In genomic region chr12:32632935-32633334, GRCm38 (mm10) we compare ENCODE assay signal across 12 mouse cellular contexts.
DNase-seq lines count a peak whose midpoint lies in the region; ATAC-seq and TF ChIP-seq lines count a peak whose summit lies in the region.
"Had no signal": no experiment of that assay in that cellular context is flagged by ENCODE, and none has a peak within 500 bp of the region (broad histone marks: within the 10 kb centered on the region; RNA-seq: fewer than 3 reads in every experiment).

No protein-coding gene starts in this region.

- H3K9ac ChIP-seq in stomach, postnatal 0 days (ENCODE audit: low read length): no peak overlapping the region
- no peak overlapping the region for H3K9ac ChIP-seq in heart, embryonic 11.5 days (ENCODE audit: low read depth, low read length)
- H3K9ac ChIP-seq: embryonic facial prominence, embryonic 13.5 days had no signal

- H3K27ac ChIP-seq in stomach, postnatal 0 days (replicated peaks): 0 out of 2 replicates have a peak overlapping the region, but pooled peaks have one; percentile 8
- H3K27ac ChIP-seq in heart, embryonic 11.5 days (ENCODE audit: low read depth, low read length): no peak overlapping the region
- H3K27ac ChIP-seq: embryonic facial prominence, embryonic 13.5 days; macrophage had no signal

- ATAC-seq in stomach, postnatal 0 days (ENCODE audit: low FRiP score, low TSS enrichment): no peak
- no peak for ATAC-seq in heart, embryonic 11.5 days (replicated peaks; ENCODE audit: insufficient number of reproducible peaks, low FRiP score, low TSS enrichment)
- ATAC-seq: forebrain, embryonic 16.5 days had no signal

- no peak for TF ChIP-seq EP300 in stomach, postnatal 0 days (optimal IDR thresholded peaks at IDR 0.05)

- peak; percentile 5 for DNase-seq in embryo, embryonic 10.5 days (ENCODE audit: low spot score)
- DNase-seq in embryo, embryonic 9.5 days (ENCODE audit: extremely low spot score): no peak
- peak; percentile 11 for DNase-seq in ovary, adult 18-20 months (ENCODE audit: low spot score)
- no peak for DNase-seq in ovary, postnatal 14 days (ENCODE audit: low spot score)
- peak; percentile 22 to 39 for DNase-seq in layer of hippocampus, postnatal 10 days (ENCODE audit: low spot score in 2 of 2)
- DNase-seq in stomach, postnatal 0 days (ENCODE audit: low spot score): no peak
- no peak for DNase-seq in adrenal gland, postnatal 36 days
- DNase-seq: kidney, postnatal 25 days had no signal

- H3K36me3 ChIP-seq in stomach, postnatal 0 days (ENCODE audit: control insufficient read depth, insufficient read depth, low read length): no peaks in the 10 kb centered on the region
- H3K36me3 ChIP-seq in heart, embryonic 11.5 days (ENCODE audit: control insufficient read depth, insufficient read depth, low read length): no peaks in the 10 kb centered on the region
- H3K36me3 ChIP-seq: embryonic facial prominence, embryonic 13.5 days had no signal

- H3K4me2 ChIP-seq in stomach, postnatal 0 days (replicated peaks; ENCODE audit: low read depth): no peak overlapping the region
- H3K4me2 ChIP-seq in heart, embryonic 11.5 days: no peak overlapping the region
- H3K4me2 ChIP-seq: embryonic facial prominence, embryonic 13.5 days had no signal

- H3K4me3 ChIP-seq in stomach, postnatal 0 days (ENCODE audit: low read depth, low read length): no peak overlapping the region
- no peak overlapping the region for H3K4me3 ChIP-seq in heart, embryonic 11.5 days (ENCODE audit: low read depth, low read length)
- H3K4me3 ChIP-seq: embryonic facial prominence, embryonic 13.5 days had no signal

- no peaks in the 10 kb centered on the region for H3K9me3 ChIP-seq in stomach, postnatal 0 days (ENCODE audit: control insufficient read depth, low read length)
- no peaks in the 10 kb centered on the region for H3K9me3 ChIP-seq in heart, embryonic 11.5 days (replicated peaks; ENCODE audit: control insufficient read depth, low read length)
- H3K9me3 ChIP-seq: embryonic facial prominence, embryonic 13.5 days had no signal

- H3K4me1 ChIP-seq in stomach, postnatal 0 days (replicated peaks; ENCODE audit: control insufficient read depth, insufficient read depth): no peaks in the 10 kb centered on the region
- H3K4me1 ChIP-seq in heart, embryonic 11.5 days (ENCODE audit: control insufficient read depth, insufficient read depth, low read length): no peaks in the 10 kb centered on the region
- H3K4me1 ChIP-seq: embryonic facial prominence, embryonic 13.5 days had no signal

- TF ChIP-seq CTCF in stomach, postnatal 0 days (IDR thresholded peaks at IDR 0.05; ENCODE audit: low read depth): no peak

- H3K27me3 ChIP-seq in stomach, postnatal 0 days (ENCODE audit: control insufficient read depth, insufficient read depth, low read length): no peaks in the 10 kb centered on the region
- no peaks in the 10 kb centered on the region for H3K27me3 ChIP-seq in heart, embryonic 11.5 days (ENCODE audit: control insufficient read depth, insufficient read depth, low read length)
- H3K27me3 ChIP-seq: embryonic facial prominence, embryonic 13.5 days had no signal

- 65% methylated on average over 3 of the region's 3 CpGs for WGBS in stomach, postnatal 0 days
- WGBS in heart, embryonic 11.5 days (ENCODE audit: insufficient replicate concordance): 66% methylated on average over 3 of the region's 3 CpGs

Comparison
In these comparisons a context has a peak if more than half of its experiments do, and no peak if none do; other contexts are left out.
1. DNase-seq: peak in embryo, embryonic 10.5 days (single experiment), ovary, adult 18-20 months (single experiment) and layer of hippocampus, postnatal 10 days (2 of 2); none in embryo, embryonic 9.5 days (single experiment), ovary, postnatal 14 days (single experiment), stomach, postnatal 0 days (single experiment) and adrenal gland, postnatal 36 days (0 of 2).